Mouse (Mus musculus): Measurements from ENCODE around the gene Atp8a1.

Atp8a1 gene

DNA sequence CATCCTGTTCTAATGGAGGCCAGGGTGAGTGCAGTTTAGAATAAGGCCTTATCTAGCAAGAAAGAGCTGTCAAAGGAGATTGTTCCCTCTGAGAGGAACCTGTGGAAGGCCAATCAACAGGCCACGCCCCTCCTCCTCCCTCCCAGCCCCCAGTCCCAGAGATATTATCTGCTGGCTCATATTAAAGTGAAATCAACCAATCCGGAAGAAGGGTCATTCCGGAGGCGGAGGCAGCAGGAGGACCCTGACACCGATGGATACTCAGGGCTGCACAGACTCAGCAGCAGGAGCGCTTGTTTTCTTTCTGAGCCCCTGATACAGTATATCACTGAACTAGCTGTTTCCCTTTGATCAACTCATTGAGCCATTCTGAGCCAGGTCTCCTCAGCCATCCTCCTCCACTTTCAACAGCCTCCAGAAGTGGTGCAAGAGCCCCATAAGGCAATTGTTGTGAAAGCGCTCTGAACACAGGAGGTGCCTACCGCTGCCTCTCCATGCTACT lies 2.0 kb downstream of the Atp8a1 start:
- Histone ChIP-seq H3K27me3 (ENCODE audit: control insufficient read depth, insufficient read depth, low read length, poor library complexity, severe bottlenecking) (no peaks in the 10 kb centered on the region), H3K36me3 (ENCODE audit: control insufficient read depth, insufficient read depth, low read length, poor library complexity, severe bottlenecking) (no peaks in the 10 kb centered on the region)
- no peak for DNase-seq (ENCODE audit: low read depth, low spot score)

DNA sequence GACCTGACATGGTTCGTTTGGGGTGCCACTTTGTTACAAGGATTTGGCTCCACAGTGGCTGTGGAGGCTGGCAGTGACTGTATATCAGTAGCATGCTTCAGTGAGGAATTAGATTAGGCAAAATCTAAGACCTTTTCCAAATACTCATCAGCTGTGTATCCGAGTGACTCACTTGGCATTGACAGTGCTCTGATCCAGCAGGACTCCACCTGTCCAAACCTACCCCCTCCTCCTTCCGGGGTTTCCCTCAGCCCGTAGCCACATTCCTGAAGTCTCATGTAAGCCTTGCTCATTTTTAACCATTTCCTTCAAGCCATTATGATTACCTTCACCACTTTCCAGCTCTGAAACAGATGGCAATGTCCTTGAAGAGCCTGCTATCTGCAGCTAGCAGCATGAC lies 3.2 kb downstream of the Atp8a1 start:
- Histone ChIP-seq H3K36me3 (ENCODE audit: control insufficient read depth, insufficient read depth, low read length, poor library complexity, severe bottlenecking) (no peaks in the 10 kb centered on the region), H3K27me3 (ENCODE audit: control insufficient read depth, insufficient read depth, low read length, poor library complexity, severe bottlenecking) (no peaks in the 10 kb centered on the region)
- no peak for DNase-seq (ENCODE audit: low read depth, low spot score)

DNA sequence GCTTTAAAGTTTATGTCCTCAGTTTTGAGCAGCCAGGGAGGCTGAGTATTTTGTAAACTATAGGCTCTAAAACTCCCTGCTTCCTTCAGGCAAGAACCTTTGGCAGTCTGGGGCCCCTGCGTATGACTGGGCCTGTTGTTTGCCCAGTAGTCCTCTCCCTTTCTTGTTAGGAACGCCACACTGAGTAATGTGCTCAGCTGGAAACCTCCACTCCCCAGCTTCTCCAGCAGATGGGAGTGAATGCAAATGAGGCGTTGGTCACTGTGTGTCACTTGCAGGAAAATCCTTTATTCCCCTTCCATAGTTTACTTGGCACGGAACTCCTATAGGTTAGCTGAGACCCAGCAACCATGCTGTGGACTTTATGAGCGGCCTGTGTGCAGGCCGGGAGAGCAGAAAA lies 4.9 kb downstream of the Atp8a1 start:
- Histone ChIP-seq H3K36me3 (ENCODE audit: control insufficient read depth, insufficient read depth, low read length, poor library complexity, severe bottlenecking) (0 out of 2 replicates have a peak, but pooled peaks cover under 1% of the 10 kb centered on the region), H3K27me3 (ENCODE audit: control insufficient read depth, insufficient read depth, low read length, poor library complexity, severe bottlenecking) (no peaks in the 10 kb centered on the region)
- no peak for DNase-seq (ENCODE audit: low read depth, low spot score)

DNA sequence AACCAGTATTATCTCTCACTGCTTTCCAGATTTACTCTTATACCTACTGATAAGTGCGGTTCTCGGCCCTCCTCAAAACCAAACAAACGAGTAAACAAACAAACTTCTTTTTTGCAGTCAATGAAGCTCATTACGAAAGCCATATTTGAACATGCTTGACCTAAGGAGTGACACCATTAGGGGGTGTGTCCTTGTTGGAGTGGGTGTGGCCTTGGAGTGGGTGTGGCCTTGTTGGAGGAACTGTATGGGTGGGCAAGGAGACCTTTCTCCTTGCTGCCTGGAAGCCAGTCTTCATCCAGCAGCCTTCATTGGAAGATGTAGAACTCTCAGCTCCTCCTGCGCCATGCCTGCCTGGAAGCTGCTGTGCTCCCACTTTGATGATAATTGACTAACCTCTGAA lies 13.4 kb downstream of the Atp8a1 start:
- Histone ChIP-seq H3K27me3 (ENCODE audit: control insufficient read depth, insufficient read depth, low read length, poor library complexity, severe bottlenecking) (no peaks in the 10 kb centered on the region), H3K36me3 (ENCODE audit: control insufficient read depth, insufficient read depth, low read length, poor library complexity, severe bottlenecking) (0 out of 2 replicates have a peak, but pooled peaks cover 1% of the 10 kb centered on the region)
- DNase-seq (ENCODE audit: low read depth, low spot score) = no peak

DNA sequence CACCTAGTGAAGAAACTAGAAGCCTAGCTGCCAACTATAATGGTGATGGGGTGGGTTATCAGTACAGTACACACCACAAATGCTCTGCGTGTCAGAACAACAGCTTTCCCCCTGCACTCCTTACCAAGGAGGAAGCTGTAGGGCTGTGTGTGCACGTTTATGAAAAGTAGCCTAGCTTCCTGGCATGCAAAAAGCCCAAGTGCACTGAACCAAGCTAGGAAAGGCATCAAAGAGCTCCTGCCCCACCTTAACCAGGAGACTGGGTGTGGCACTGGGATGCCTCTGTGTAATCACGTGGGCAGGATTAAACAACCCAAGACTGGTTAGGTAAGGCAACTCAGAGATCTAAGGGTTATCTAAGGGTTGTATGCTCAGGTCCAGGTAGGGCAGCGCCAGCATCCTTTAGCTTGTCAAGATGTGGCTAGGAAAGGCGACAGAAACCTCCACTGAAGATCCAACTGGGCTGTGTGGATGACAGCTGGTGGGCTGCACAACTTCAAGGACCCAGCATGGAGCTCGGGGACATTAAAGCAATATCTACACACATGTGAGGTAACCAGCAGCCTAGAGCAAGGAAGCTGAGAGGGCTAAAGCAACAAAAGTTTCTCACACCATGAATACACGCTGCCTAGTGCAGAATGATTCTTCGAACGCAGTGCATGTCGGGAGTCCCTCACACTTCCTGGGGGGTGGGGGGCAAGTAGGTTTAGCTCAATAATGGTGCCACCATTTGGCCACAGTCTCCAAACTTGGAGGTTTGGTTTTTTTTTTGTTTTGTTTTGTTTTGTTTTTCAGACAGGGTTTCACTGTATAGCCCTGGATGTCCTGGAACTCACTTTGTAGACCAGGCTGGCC lies 15.7 kb downstream of the Atp8a1 start:
- H3K27me3 ChIP-seq (ENCODE audit: control insufficient read depth, insufficient read depth, low read length, poor library complexity, severe bottlenecking) = no peaks in the 10 kb centered on the region
- H3K36me3 ChIP-seq (ENCODE audit: control insufficient read depth, insufficient read depth, low read length, poor library complexity, severe bottlenecking) = no peaks in the 10 kb centered on the region
- peak; percentile 69 for DNase-seq (ENCODE audit: low read depth, low spot score)

DNA sequence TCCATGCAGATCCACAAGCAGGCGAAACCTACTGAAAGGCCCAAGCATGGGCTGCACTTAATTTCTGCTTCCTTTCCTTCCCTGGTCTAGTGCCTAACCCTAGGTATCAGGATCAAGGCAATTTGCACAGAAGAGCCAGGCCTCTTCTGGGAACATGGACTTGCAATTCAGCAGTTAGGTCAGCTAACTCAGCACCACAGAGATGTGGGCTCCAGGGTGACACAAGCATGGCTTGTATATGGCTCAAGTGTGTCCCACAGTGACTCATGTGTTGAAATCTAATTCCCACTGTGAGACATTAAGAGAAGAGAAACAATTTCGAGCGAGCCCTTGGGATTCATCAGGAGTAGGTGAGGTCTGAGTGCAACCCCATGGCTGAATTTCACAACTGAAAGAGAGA lies 18.9 kb downstream of the Atp8a1 start:
- no peak for DNase-seq (ENCODE audit: low read depth, low spot score)
- Histone ChIP-seq H3K36me3 (ENCODE audit: control insufficient read depth, insufficient read depth, low read length, poor library complexity, severe bottlenecking) (no peaks in the 10 kb centered on the region), H3K27me3 (ENCODE audit: control insufficient read depth, insufficient read depth, low read length, poor library complexity, severe bottlenecking) (no peaks in the 10 kb centered on the region)

DNA sequence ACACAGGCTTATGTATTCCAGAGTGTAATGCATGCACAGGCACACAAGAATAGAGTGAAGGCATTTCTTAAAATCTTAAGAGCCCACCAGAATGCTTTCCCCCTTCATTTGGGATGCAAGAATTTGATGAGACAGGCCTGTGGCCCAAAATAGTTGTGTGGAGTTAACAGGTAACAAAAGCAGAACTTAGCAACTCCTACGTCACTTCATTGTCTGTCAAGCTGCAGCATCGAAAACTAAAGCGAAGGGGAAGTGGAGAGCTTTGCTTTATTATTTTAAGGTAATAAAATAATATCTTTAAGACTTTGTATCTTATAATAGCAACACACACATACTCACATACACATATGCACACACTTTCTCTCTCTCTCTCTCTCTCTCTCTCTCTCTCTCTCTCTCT lies 20.3 kb downstream of the Atp8a1 start:
- H3K27me3 ChIP-seq (ENCODE audit: control insufficient read depth, insufficient read depth, low read length, poor library complexity, severe bottlenecking) = no peaks in the 10 kb centered on the region
- peak; percentile 70 for DNase-seq (ENCODE audit: low read depth, low spot score)
- H3K36me3 ChIP-seq (ENCODE audit: control insufficient read depth, insufficient read depth, low read length, poor library complexity, severe bottlenecking) = no peaks in the 10 kb centered on the region

DNA sequence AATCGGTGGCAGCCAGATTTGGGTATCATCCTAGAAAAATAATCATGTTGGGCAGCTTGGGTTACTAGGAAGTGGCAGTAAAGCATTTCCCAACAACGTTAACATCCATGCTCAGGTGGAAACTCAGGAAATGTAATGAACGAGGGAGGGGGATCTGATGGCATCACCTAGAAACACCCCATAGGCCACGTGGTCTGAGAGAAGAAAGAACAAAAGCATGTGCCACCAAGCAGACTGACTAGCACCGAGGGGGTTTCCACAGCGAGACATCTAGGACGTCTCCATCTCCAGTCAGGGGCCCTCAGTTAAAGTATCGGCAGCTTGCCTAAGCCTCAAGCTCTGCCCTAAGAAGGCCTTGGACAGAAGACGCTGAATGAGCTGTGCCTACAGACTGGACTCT lies 21.0 kb downstream of the Atp8a1 start:
- no peaks in the 10 kb centered on the region for H3K36me3 ChIP-seq (ENCODE audit: control insufficient read depth, insufficient read depth, low read length, poor library complexity, severe bottlenecking)
- no peak for DNase-seq (ENCODE audit: low read depth, low spot score)
- H3K27me3 ChIP-seq (ENCODE audit: control insufficient read depth, insufficient read depth, low read length, poor library complexity, severe bottlenecking) = no peaks in the 10 kb centered on the region

DNA sequence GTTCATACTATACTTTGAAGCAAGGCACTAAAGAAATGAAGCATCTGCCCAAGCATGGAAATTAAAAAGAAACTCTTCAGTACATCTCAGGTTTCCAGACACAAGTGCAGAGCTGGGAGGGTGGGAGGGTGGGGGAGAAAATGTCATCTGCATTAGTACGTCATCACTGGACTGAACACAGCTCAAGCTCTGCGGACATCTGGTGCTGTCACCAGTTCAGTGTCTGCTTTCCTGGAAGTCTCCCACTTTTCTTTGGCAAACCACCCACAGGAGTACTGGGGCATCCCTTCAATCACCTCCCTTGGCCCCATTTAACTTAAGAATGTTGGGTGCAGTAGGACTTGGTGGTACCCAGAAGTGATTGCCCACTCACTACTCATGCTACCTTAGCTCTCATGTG lies 22.6 kb downstream of the Atp8a1 start:
- Histone ChIP-seq H3K27me3 (ENCODE audit: control insufficient read depth, insufficient read depth, low read length, poor library complexity, severe bottlenecking) (no peaks in the 10 kb centered on the region), H3K36me3 (ENCODE audit: control insufficient read depth, insufficient read depth, low read length, poor library complexity, severe bottlenecking) (no peaks in the 10 kb centered on the region)
- DNase-seq (ENCODE audit: low read depth, low spot score) = no peak

DNA sequence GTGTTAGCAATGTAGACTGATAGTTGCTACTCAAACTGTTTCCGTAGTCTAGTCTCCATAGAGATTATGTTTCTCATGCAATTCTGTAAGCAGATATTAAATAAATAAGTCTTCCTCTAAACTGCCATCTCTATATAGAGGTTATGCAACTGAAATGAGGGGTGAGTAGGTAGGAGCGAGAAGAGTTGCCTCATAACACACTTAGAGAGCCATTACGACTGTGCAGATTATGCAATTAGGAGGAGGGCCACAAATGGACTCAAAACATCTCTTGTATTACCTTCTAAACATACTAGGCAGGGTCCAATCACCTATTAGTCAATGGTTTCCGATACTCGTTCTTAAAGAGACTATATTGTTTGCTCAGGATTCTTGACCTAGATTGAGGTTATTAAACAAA lies 23.5 kb downstream of the Atp8a1 start:
- Histone ChIP-seq H3K27me3 (ENCODE audit: control insufficient read depth, insufficient read depth, low read length, poor library complexity, severe bottlenecking) (no peaks in the 10 kb centered on the region), H3K36me3 (ENCODE audit: control insufficient read depth, insufficient read depth, low read length, poor library complexity, severe bottlenecking) (no peaks in the 10 kb centered on the region)
- no peak for DNase-seq (ENCODE audit: low read depth, low spot score)

DNA sequence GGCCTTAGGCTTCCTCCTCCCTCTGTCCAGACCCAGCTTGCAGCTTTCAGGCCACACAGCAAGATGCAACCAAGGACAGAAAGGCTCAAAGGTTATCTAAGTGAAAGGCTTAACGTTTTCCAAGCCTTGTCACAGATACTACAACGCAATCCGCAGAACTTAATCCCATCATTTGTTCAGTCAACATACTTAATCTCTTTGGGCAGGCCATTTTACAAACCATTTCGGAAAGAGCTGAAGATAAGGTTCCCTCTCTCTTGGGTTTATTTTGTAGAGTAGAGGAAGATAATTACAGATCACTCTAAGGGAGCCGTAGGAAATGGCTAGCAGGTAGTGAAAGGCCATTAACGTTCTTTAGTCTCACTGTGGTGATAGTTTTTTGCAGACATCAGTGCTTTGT lies 24.6 kb downstream of the Atp8a1 start:
- no peaks in the 10 kb centered on the region for H3K36me3 ChIP-seq (ENCODE audit: control insufficient read depth, insufficient read depth, low read length, poor library complexity, severe bottlenecking)
- no peak for DNase-seq (ENCODE audit: low read depth, low spot score)

DNA sequence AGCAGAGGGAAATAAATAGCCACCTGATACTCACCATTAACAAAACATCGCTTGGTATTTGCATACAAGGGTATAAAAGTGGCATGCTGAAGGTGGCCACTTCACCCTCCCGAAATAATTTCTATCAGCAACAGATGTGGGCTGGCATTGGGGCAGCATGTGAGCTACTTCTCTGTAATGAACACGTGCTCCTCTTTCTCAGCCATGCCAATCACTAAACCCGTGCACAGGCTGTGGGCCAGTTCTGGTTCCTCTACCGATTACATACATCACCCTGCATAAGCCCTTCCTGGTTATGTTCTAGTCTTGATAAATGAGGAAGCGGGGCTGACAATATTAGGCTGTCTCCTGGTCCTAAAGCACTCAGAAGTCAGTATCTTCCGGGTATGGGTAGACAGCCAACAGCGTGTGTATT lies 25.2 kb downstream of the Atp8a1 start:
- peak; percentile 91 for DNase-seq (ENCODE audit: low read depth, low spot score)
- Histone ChIP-seq H3K27me3 (ENCODE audit: control insufficient read depth, insufficient read depth, low read length, poor library complexity, severe bottlenecking) (no peaks in the 10 kb centered on the region), H3K36me3 (ENCODE audit: control insufficient read depth, insufficient read depth, low read length, poor library complexity, severe bottlenecking) (no peaks in the 10 kb centered on the region)

More for the DNA sequence above, 24.6 kb downstream of the Atp8a1 start:
- H3K27me3 ChIP-seq (ENCODE audit: control insufficient read depth, insufficient read depth, low read length, poor library complexity, severe bottlenecking) = no peaks in the 10 kb centered on the region

DNA sequence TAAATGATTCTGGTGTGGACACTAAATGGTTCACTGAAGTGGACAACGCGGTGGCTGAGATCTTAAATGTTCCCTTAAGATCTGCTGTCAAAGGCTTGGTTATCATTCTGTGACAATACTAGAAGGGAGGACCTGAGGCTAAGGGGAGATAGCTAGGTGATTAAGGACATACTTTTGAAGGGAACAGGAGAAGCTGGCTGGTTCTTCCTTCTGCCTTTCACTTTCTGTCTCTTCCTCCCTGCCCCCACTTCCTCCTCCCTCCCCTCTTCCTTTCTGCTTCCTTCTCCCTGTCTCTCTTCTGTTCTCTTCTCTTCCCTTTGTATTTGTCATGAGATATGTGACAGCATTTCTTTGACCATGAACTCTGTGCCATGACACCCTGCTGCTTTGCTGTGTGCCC lies 26.0 kb downstream of the Atp8a1 start:
- Histone ChIP-seq H3K27me3 (ENCODE audit: control insufficient read depth, insufficient read depth, low read length, poor library complexity, severe bottlenecking) (no peaks in the 10 kb centered on the region), H3K36me3 (ENCODE audit: control insufficient read depth, insufficient read depth, low read length, poor library complexity, severe bottlenecking) (no peaks in the 10 kb centered on the region)
- DNase-seq (ENCODE audit: low read depth, low spot score) = peak; percentile 41

DNA sequence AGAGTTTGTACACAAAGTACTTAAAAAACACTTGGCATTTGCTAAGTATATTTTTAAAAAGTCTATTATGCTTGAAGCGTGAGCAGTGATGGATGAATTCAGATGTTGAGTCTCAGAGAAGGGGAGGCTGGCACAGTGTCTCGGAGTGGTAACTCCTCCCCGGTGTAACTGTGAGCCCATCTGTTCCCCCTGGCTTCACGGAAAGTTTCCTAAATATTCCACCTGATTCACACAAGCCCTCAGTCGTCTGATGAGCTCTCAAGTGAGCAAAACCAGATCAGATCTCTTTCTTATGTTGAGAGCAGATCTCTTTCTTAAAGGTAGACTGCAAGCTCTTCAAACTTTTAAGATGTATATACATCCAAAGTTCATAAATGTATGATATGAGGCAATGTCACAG lies 27.8 kb downstream of the Atp8a1 start:
- Histone ChIP-seq H3K36me3 (ENCODE audit: control insufficient read depth, insufficient read depth, low read length, poor library complexity, severe bottlenecking) (no peaks in the 10 kb centered on the region), H3K27me3 (ENCODE audit: control insufficient read depth, insufficient read depth, low read length, poor library complexity, severe bottlenecking) (no peaks in the 10 kb centered on the region)
- no peak for DNase-seq (ENCODE audit: low read depth, low spot score)

DNA sequence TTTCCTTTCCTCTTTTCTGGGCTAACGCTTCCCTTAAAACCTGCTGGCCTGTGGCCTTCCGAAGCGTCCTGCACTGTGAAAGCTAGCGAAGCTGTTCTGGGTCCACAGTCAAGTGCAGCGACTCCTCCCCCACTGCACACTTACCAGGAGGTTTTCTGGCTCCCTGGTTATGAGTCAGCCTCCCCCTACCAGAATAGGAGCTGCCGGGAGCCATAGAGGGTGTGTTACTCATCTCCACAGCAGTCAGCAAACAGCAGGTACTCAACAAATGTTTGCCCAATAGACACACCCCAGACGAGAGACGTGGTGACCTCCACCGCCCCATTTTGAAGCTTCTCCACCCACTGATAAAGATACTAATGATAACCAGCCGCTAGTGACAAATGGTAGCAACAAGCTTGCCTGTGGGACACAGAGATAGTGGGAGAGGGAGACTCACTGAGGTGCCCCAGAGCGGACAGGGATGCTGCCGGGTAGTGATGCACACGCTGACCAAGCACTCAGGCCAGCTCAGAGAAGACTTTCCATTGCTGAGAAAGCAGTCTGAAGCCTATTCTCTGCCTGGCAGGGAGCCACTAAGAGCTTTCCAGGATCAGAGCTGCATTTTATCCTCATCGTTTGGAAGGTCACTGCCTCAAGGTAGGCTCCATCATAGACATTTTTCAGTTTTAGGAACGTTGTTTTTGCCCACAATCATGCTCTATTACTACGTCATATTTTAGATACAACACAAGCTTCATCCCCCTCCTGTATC lies 31.5 kb downstream of the Atp8a1 start:
- Histone ChIP-seq H3K27me3 (ENCODE audit: control insufficient read depth, insufficient read depth, low read length, poor library complexity, severe bottlenecking) (no peaks in the 10 kb centered on the region), H3K36me3 (ENCODE audit: control insufficient read depth, insufficient read depth, low read length, poor library complexity, severe bottlenecking) (peaks cover 2% of the 10 kb centered on the region; the same call in 1 of the 2 replicates)
- no peak for DNase-seq (ENCODE audit: low read depth, low spot score)

Data from splenic B cell, adult 2 months (primary cell).